Mouse (Mus musculus) lung, postnatal 0 days (tissue): ENCODE measurements around the gene Pdlim7.

ENCODE experiments used
- CTCF ChIP-seq: IDR thresholded peaks from 2 replicates; pipeline ENCODE4 v1.5.1; 2016; ENCODE audit warnings: antibody characterized with exemption, mild to moderate bottlenecking
- EP300 ChIP-seq: IDR thresholded peaks from 2 replicates; pipeline ENCODE4 v1.6.1; 2016; ENCODE audit warnings: antibody characterized with exemption, mild to moderate bottlenecking, control low read depth

DNA sequence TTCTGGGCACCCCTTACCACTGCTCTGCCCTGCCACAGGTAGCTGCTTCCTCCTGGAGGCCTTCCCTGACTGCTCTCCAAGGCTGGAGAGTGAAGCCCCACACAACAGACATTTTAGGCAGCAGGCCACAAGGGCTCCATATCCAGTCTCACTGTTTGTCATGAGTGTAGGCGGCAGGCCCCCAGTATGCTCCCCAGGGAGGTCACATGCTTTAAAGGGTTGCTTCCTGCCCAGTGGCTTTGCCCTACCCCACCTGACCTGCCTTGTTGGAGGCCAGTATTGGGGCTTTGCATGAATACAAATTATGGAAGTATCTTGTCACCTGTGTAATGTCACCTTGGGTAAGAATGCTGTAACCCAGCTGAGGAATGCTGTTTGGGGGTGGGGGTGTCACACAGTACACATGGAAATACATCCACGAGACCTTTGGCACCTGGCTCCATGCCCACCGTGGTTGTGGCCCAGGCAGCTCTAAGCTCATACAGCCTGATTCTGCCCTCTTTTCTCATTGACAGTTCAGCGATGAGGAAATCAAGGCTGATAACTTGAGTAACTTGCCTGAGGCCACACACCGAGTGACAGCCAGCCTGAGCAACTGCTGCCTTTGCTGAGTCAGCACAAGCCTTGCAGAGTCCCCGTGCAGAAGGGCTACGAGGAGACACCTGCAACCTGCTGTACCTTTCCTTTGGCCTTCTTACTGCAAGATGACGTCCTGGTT lies 15.9 kb upstream of the Pdlim7 start, which contains the start of gene Dok3:
- no peak for TF ChIP-seq EP300
- TF ChIP-seq CTCF = no peak
